ENCODE assay signal across 9 mouse cellular contexts in genomic region chr11:3983863-3984745, GRCm38 (mm10). TPM values are rescaled to one million over a fixed set of nuclear protein-coding genes. Genes with fewer than 3 reads are reported as not detected.
A peak's percentile ranks its signal among the peaks of the same experiment; 100 is the strongest.
DNase-seq lines count a peak whose midpoint lies in the region; ATAC-seq and TF ChIP-seq lines count a peak whose summit lies in the region.
"Had no signal": no experiment of that assay in that cellular context is flagged by ENCODE, and none has a peak within 500 bp of the region (broad histone marks: within the 10 kb centered on the region; RNA-seq: fewer than 3 reads in every experiment).

No protein-coding gene starts in this region.

- H3K27ac ChIP-seq in embryonic facial prominence, embryonic 13.5 days: no peak overlapping the region
- H3K27ac ChIP-seq in kidney, embryonic 14.5 days (ENCODE audit: low read depth, low read length): no peak overlapping the region
- peak overlapping the region; percentile 75 for H3K27ac ChIP-seq in lung, postnatal 0 days (ENCODE audit: low read length)

- H3K4me3 ChIP-seq in embryonic facial prominence, embryonic 13.5 days: peak overlapping the region; percentile 45
- peak overlapping the region; percentile 42 for H3K4me3 ChIP-seq in kidney, embryonic 14.5 days (ENCODE audit: low read length)
- peak overlapping the region; percentile 34 for H3K4me3 ChIP-seq in lung, postnatal 0 days (ENCODE audit: low read depth, low read length)

- H3K36me3 ChIP-seq in embryonic facial prominence, embryonic 13.5 days: peaks cover 22% of the 10 kb centered on the region
- H3K36me3 ChIP-seq in kidney, embryonic 14.5 days (ENCODE audit: control insufficient read depth, insufficient read depth, low read length): peaks cover 11% of the 10 kb centered on the region
- H3K36me3 ChIP-seq in lung, postnatal 0 days (ENCODE audit: insufficient read depth, low read length): no peaks in the 10 kb centered on the region; the same call in 1 of the 2 replicates

- DNase-seq in R1 (ENCODE audit: low read depth, low spot score): peak; percentile 56
- peak; percentile 80 for DNase-seq in lung, postnatal 0 days (ENCODE audit: low spot score)
- no peak for DNase-seq in layer of hippocampus, adult 9-11 months
- no peak for DNase-seq in layer of hippocampus, adult 11-12 months (ENCODE audit: low spot score)
- DNase-seq in frontal cortex, postnatal 25 days (ENCODE audit: low spot score in 2 of 2): no peak

- peaks cover 12% of the 10 kb centered on the region for H3K27me3 ChIP-seq in embryonic facial prominence, embryonic 13.5 days
- H3K27me3 ChIP-seq in kidney, embryonic 14.5 days (ENCODE audit: control insufficient read depth, insufficient read depth, low read length): peaks cover 14% of the 10 kb centered on the region
- 0 out of 2 replicates have a peak, but pooled peaks cover 3% of the 10 kb centered on the region for H3K27me3 ChIP-seq in lung, postnatal 0 days (replicated peaks; ENCODE audit: insufficient read depth, low read length)

- peak overlapping the region; percentile 67 for H3K9ac ChIP-seq in embryonic facial prominence, embryonic 13.5 days
- H3K9ac ChIP-seq in kidney, embryonic 14.5 days (ENCODE audit: low read depth, low read length): peak overlapping the region; percentile 59
- H3K9ac ChIP-seq in lung, postnatal 0 days (replicated peaks; ENCODE audit: low read depth): no peak overlapping the region

- H3K4me1 ChIP-seq in embryonic facial prominence, embryonic 13.5 days: peaks cover 14% of the 10 kb centered on the region
- 0 out of 2 replicates have a peak, but pooled peaks cover 3% of the 10 kb centered on the region for H3K4me1 ChIP-seq in kidney, embryonic 14.5 days (ENCODE audit: control insufficient read depth, insufficient read depth, low read length)
- H3K4me1 ChIP-seq in lung, postnatal 0 days (ENCODE audit: insufficient read depth, low read depth, low read length): 0 out of 2 replicates have a peak, but pooled peaks cover 6% of the 10 kb centered on the region

- 0 out of 2 replicates have a peak, but pooled peaks have one; percentile 62 for ATAC-seq in embryonic facial prominence, embryonic 13.5 days (ENCODE audit: insufficient number of reproducible peaks, insufficient read depth, low FRiP score, low TSS enrichment, low read depth)
- ATAC-seq in kidney, embryonic 14.5 days (ENCODE audit: low FRiP score, low TSS enrichment): peak; percentile 56
- peak; percentile 91 for ATAC-seq in lung, postnatal 0 days
- no peak for ATAC-seq in megakaryocyte-erythroid progenitor cell, adult 5-6 weeks (replicated peaks; ENCODE audit: low FRiP score, low TSS enrichment, poor library complexity, severe bottlenecking)

- H3K4me2 ChIP-seq in embryonic facial prominence, embryonic 13.5 days: peak overlapping the region; percentile 71
- peak overlapping the region; percentile 75 for H3K4me2 ChIP-seq in kidney, embryonic 14.5 days (replicated peaks; ENCODE audit: low read depth, low read length)
- H3K4me2 ChIP-seq in lung, postnatal 0 days (replicated peaks; ENCODE audit: low read depth, low read length): peak overlapping the region; percentile 48

- H3K9me3 ChIP-seq in embryonic facial prominence, embryonic 13.5 days: no peaks in the 10 kb centered on the region
- no peaks in the 10 kb centered on the region for H3K9me3 ChIP-seq in kidney, embryonic 14.5 days (ENCODE audit: control insufficient read depth, low read length)
- H3K9me3 ChIP-seq in lung, postnatal 0 days (ENCODE audit: low read length): no peaks in the 10 kb centered on the region

- 7% methylated on average over 15 of the region's 15 CpGs for WGBS in embryonic facial prominence, embryonic 13.5 days
- WGBS in kidney, embryonic 14.5 days: 7% methylated on average over 15 of the region's 15 CpGs
- WGBS in lung, postnatal 0 days: 6% methylated on average over 14 of the region's 15 CpGs

- no peak for TF ChIP-seq CTCF in lung, postnatal 0 days (IDR thresholded peaks at IDR 0.05)

- no peak for TF ChIP-seq EP300 in lung, postnatal 0 days (IDR thresholded peaks at IDR 0.05)

RNA-seq across cellular contexts. Expression of gene Gal3st1, which starts 0.7 kb away (rescaled TPM):
- 2.3 and 2.6 TPM in 2 replicates for polyA plus RNA-seq in embryonic facial prominence, embryonic 13.5 days (2015; fragmentation: Nextera tagmentation; extraction: Ambion mirVana)
- polyA plus RNA-seq in kidney, embryonic 14.5 days (2014; fragmentation: Nextera tagmentation; extraction: Ambion mirVana): 4.3 and 4.6 TPM in 2 replicates
- polyA plus RNA-seq in lung, postnatal 0 days (2015; fragmentation: Nextera tagmentation; extraction: Ambion mirVana): 20.5 and 21.1 TPM in 2 replicates
- total RNA-seq in megakaryocyte-erythroid progenitor cell, adult 5-6 weeks (2014; fragmentation: Nextera tagmentation): not detected in 2 replicates
- total RNA-seq in megakaryocyte-erythroid progenitor cell, adult 5-6 weeks (2017): not detected in 2 replicates

RNA-seq across cellular contexts. Expression of gene 4930556J24Rik, which starts 7.5 kb away (rescaled TPM):
- 0.17 TPM in 1 of 2 replicates, not detected in the other for polyA plus RNA-seq in embryonic facial prominence, embryonic 13.5 days (2015; fragmentation: Nextera tagmentation; extraction: Ambion mirVana)
- polyA plus RNA-seq in kidney, embryonic 14.5 days (2014; fragmentation: Nextera tagmentation; extraction: Ambion mirVana): 0.49 TPM in 1 of 2 replicates, not detected in the other
- not detected in 2 replicates for polyA plus RNA-seq in lung, postnatal 0 days (2015; fragmentation: Nextera tagmentation; extraction: Ambion mirVana)
- total RNA-seq in megakaryocyte-erythroid progenitor cell, adult 5-6 weeks (2014; fragmentation: Nextera tagmentation): not detected in 2 replicates
- total RNA-seq in megakaryocyte-erythroid progenitor cell, adult 5-6 weeks (2017): not detected in 2 replicates
- polyA plus RNA-seq: spleen, adult 2 months had no signal

RNA-seq across cellular contexts. Expression of gene Pes1, which starts 20.3 kb away (rescaled TPM):
- polyA plus RNA-seq in embryonic facial prominence, embryonic 13.5 days (2015; fragmentation: Nextera tagmentation; extraction: Ambion mirVana): 78.6 and 80.9 TPM in 2 replicates
- 60.7 and 81.2 TPM in 2 replicates for polyA plus RNA-seq in kidney, embryonic 14.5 days (2014; fragmentation: Nextera tagmentation; extraction: Ambion mirVana)
- polyA plus RNA-seq in lung, postnatal 0 days (2015; fragmentation: Nextera tagmentation; extraction: Ambion mirVana): 34.2 and 38.3 TPM in 2 replicates
- 107 and 117 TPM in 2 replicates for total RNA-seq in megakaryocyte-erythroid progenitor cell, adult 5-6 weeks (2014; fragmentation: Nextera tagmentation)
- 143 and 228 TPM in 2 replicates for total RNA-seq in megakaryocyte-erythroid progenitor cell, adult 5-6 weeks (2017)

RNA-seq across cellular contexts. Expression of gene Sec14l4, which starts 47.2 kb away (rescaled TPM):
- polyA plus RNA-seq in embryonic facial prominence, embryonic 13.5 days (2015; fragmentation: Nextera tagmentation; extraction: Ambion mirVana): 0.52 and 0.85 TPM in 2 replicates
- polyA plus RNA-seq in kidney, embryonic 14.5 days (2014; fragmentation: Nextera tagmentation; extraction: Ambion mirVana): not detected in 2 replicates
- 28.0 and 35.9 TPM in 2 replicates for polyA plus RNA-seq in lung, postnatal 0 days (2015; fragmentation: Nextera tagmentation; extraction: Ambion mirVana)
- not detected in 2 replicates for total RNA-seq in megakaryocyte-erythroid progenitor cell, adult 5-6 weeks (2014; fragmentation: Nextera tagmentation)
- total RNA-seq in megakaryocyte-erythroid progenitor cell, adult 5-6 weeks (2017): not detected in 2 replicates

RNA-seq across cellular contexts. Expression of gene Tcn2, which starts 52.1 kb away (rescaled TPM):
- 38.9 and 42.1 TPM in 2 replicates for polyA plus RNA-seq in embryonic facial prominence, embryonic 13.5 days (2015; fragmentation: Nextera tagmentation; extraction: Ambion mirVana)
- polyA plus RNA-seq in kidney, embryonic 14.5 days (2014; fragmentation: Nextera tagmentation; extraction: Ambion mirVana): 49.7 and 61.8 TPM in 2 replicates
- polyA plus RNA-seq in lung, postnatal 0 days (2015; fragmentation: Nextera tagmentation; extraction: Ambion mirVana): 152 and 170 TPM in 2 replicates
- 4.0 and 6.7 TPM in 2 replicates for total RNA-seq in megakaryocyte-erythroid progenitor cell, adult 5-6 weeks (2014; fragmentation: Nextera tagmentation)
- total RNA-seq in megakaryocyte-erythroid progenitor cell, adult 5-6 weeks (2017): 4.4 and 5.9 TPM in 2 replicates

Comparison
In these comparisons a context has a peak if more than half of its experiments do, and no peak if none do; other contexts are left out.
1. DNase-seq: peak in R1 (single experiment) and lung, postnatal 0 days (single experiment); none in layer of hippocampus, adult 9-11 months (single experiment), layer of hippocampus, adult 11-12 months (single experiment) and frontal cortex, postnatal 25 days (0 of 2).
2. Peak in every context shown above with its lines, with median percentiles within 50 percentile points of each other: H3K4me2 ChIP-seq and H3K4me3 ChIP-seq.